Mouse (Mus musculus): ENCODE results near the gene Abhd13. TPM values are rescaled to one million over a fixed set of nuclear protein-coding genes. Genes with fewer than 3 reads are reported as not detected.

The Abhd13 gene
- polyA plus RNA-seq, 1 experiment from 2014 or later, result 17.2 TPM

- Histone ChIP-seq H3K36me3 (ENCODE audit: insufficient read depth, low read length) (no peaks in the 10 kb centered on the region), H3K9me3 (ENCODE audit: low read length) (no peaks in the 10 kb centered on the region), H3K27me3 (ENCODE audit: insufficient read depth, low read length) (no peaks in the 10 kb centered on the region), H3K4me2 (replicated peaks; ENCODE audit: low read depth, low read length) (peak overlapping the region; percentile 90), H3K4me3 (ENCODE audit: low read length) (peak overlapping the region; percentile 58), H3K4me1 (ENCODE audit: insufficient read depth, low read length) (peaks cover 22% of the 10 kb centered on the region), H3K9ac (replicated peaks; ENCODE audit: low read length) (peak overlapping the region; percentile 67), H3K27ac (ENCODE audit: low read length) (no peak overlapping the region; the same call in 1 of the 2 replicates)
- ATAC-seq (ENCODE audit: low FRiP score, low TSS enrichment), result no peak
- WGBS, result 40% methylated on average over 6 of the region's 6 CpGs
Measured at GRCm38 (mm10) chr8:10007660-10008028, 30.1 kb downstream of the Abhd13 start.

- 83% methylated on average over 1 of the region's 1 CpGs for WGBS
- ATAC-seq (ENCODE audit: low FRiP score, low TSS enrichment), result no peak
- Histone ChIP-seq H3K4me3 (ENCODE audit: low read length) (no peak overlapping the region), H3K9ac (replicated peaks; ENCODE audit: low read length) (no peak overlapping the region), H3K9me3 (ENCODE audit: low read length) (no peaks in the 10 kb centered on the region), H3K4me1 (ENCODE audit: insufficient read depth, low read length) (no peaks in the 10 kb centered on the region), H3K27me3 (ENCODE audit: insufficient read depth, low read length) (no peaks in the 10 kb centered on the region), H3K36me3 (ENCODE audit: insufficient read depth, low read length) (no peaks in the 10 kb centered on the region), H3K27ac (ENCODE audit: low read length) (no peak overlapping the region), H3K4me2 (replicated peaks; ENCODE audit: low read depth, low read length) (no peak overlapping the region)
Measured at GRCm38 (mm10) chr8:10016252-10016651, 38.7 kb downstream of the Abhd13 start.

GRCm38 (mm10) chr8:10017231-10017630 is 39.7 kb downstream of the Abhd13 start:
- Histone ChIP-seq H3K4me3 (ENCODE audit: low read length) (no peak overlapping the region), H3K27ac (ENCODE audit: low read length) (no peak overlapping the region), H3K4me2 (replicated peaks; ENCODE audit: low read depth, low read length) (no peak overlapping the region), H3K9ac (replicated peaks; ENCODE audit: low read length) (no peak overlapping the region), H3K27me3 (ENCODE audit: insufficient read depth, low read length) (no peaks in the 10 kb centered on the region), H3K9me3 (ENCODE audit: low read length) (no peaks in the 10 kb centered on the region), H3K36me3 (ENCODE audit: insufficient read depth, low read length) (no peaks in the 10 kb centered on the region), H3K4me1 (ENCODE audit: insufficient read depth, low read length) (0 out of 2 replicates have a peak, but pooled peaks cover under 1% of the 10 kb centered on the region)
- WGBS, result 81% methylated on average over 3 of the region's 3 CpGs
- ATAC-seq (ENCODE audit: low FRiP score, low TSS enrichment), result no peak

- ATAC-seq (ENCODE audit: low FRiP score, low TSS enrichment), result no peak
- H3K4me1 ChIP-seq (ENCODE audit: insufficient read depth, low read length), result no peaks in the 10 kb centered on the region
- H3K27me3 ChIP-seq (ENCODE audit: insufficient read depth, low read length), result no peaks in the 10 kb centered on the region
- no peaks in the 10 kb centered on the region for H3K36me3 ChIP-seq (ENCODE audit: insufficient read depth, low read length)
- 64% methylated on average over 8 of the region's 8 CpGs for WGBS
- H3K4me2 ChIP-seq (replicated peaks; ENCODE audit: low read depth, low read length), result no peak overlapping the region
- H3K9me3 ChIP-seq (ENCODE audit: low read length), result no peaks in the 10 kb centered on the region
- H3K27ac ChIP-seq (ENCODE audit: low read length), result no peak overlapping the region
- no peak overlapping the region for H3K4me3 ChIP-seq (ENCODE audit: low read length)
- H3K9ac ChIP-seq (replicated peaks; ENCODE audit: low read length), result no peak overlapping the region
Measured at GRCm38 (mm10) chr8:10030320-10031060, 53.0 kb downstream of the Abhd13 start.

- Histone ChIP-seq H3K9me3 (ENCODE audit: low read length) (no peaks in the 10 kb centered on the region), H3K27me3 (ENCODE audit: insufficient read depth, low read length) (no peaks in the 10 kb centered on the region), H3K9ac (replicated peaks; ENCODE audit: low read length) (no peak overlapping the region), H3K36me3 (ENCODE audit: insufficient read depth, low read length) (no peaks in the 10 kb centered on the region), H3K27ac (ENCODE audit: low read length) (no peak overlapping the region), H3K4me3 (ENCODE audit: low read length) (no peak overlapping the region), H3K4me2 (replicated peaks; ENCODE audit: low read depth, low read length) (no peak overlapping the region), H3K4me1 (ENCODE audit: insufficient read depth, low read length) (no peaks in the 10 kb centered on the region)
- WGBS, result 69% methylated on average over 9 of the region's 9 CpGs
- no peak for ATAC-seq (ENCODE audit: low FRiP score, low TSS enrichment)
Measured at GRCm38 (mm10) chr8:10031177-10031576, 53.7 kb downstream of the Abhd13 start.

- Histone ChIP-seq H3K9me3 (ENCODE audit: low read length) (no peaks in the 10 kb centered on the region), H3K27me3 (ENCODE audit: insufficient read depth, low read length) (no peaks in the 10 kb centered on the region)
- WGBS, result 55% methylated on average over 3 of the region's 3 CpGs
Measured at GRCm38 (mm10) chr8:10040866-10041265, 63.4 kb downstream of the Abhd13 start.

More at GRCm38 (mm10) chr8:10040866-10041265, 63.4 kb downstream of the Abhd13 start:
- H3K4me2 ChIP-seq (replicated peaks; ENCODE audit: low read depth, low read length), result no peak overlapping the region
- H3K4me3 ChIP-seq (ENCODE audit: low read length), result no peak overlapping the region
- H3K4me1 ChIP-seq (ENCODE audit: insufficient read depth, low read length), result no peaks in the 10 kb centered on the region
- H3K9ac ChIP-seq (replicated peaks; ENCODE audit: low read length), result no peak overlapping the region
- H3K27ac ChIP-seq (ENCODE audit: low read length), result no peak overlapping the region
- H3K36me3 ChIP-seq (ENCODE audit: insufficient read depth, low read length), result no peaks in the 10 kb centered on the region
- no peak for ATAC-seq (ENCODE audit: low FRiP score, low TSS enrichment)

Other genes with a start within 250 kb of the Abhd13 start
- gene Fam155a, start 206.5 kb upstream of the Abhd13 start, polyA plus RNA-seq (2015; fragmentation: Nextera tagmentation; extraction: Ambion mirVana), result 0.27 and 0.67 TPM in 2 replicates
- gene Gm10217, start 113.5 kb upstream of the Abhd13 start, polyA plus RNA-seq (2015; fragmentation: Nextera tagmentation; extraction: Ambion mirVana), result not detected in 2 replicates
- 5.0 and 5.8 TPM in 2 replicates for gene Lig4, start within 50 bp of the Abhd13 start, polyA plus RNA-seq (2015; fragmentation: Nextera tagmentation; extraction: Ambion mirVana)
- 5.9 and 6.8 TPM in 2 replicates for gene Tnfsf13b, start 28.8 kb downstream of the Abhd13 start, polyA plus RNA-seq (2015; fragmentation: Nextera tagmentation; extraction: Ambion mirVana)
- gene Myo16, start 176.2 kb downstream of the Abhd13 start, polyA plus RNA-seq (2015; fragmentation: Nextera tagmentation; extraction: Ambion mirVana), result 0.18 and 0.25 TPM in 2 replicates